Comparison of ENCODE assay signal across 9 mouse cellular contexts in the genomic region with DNA sequence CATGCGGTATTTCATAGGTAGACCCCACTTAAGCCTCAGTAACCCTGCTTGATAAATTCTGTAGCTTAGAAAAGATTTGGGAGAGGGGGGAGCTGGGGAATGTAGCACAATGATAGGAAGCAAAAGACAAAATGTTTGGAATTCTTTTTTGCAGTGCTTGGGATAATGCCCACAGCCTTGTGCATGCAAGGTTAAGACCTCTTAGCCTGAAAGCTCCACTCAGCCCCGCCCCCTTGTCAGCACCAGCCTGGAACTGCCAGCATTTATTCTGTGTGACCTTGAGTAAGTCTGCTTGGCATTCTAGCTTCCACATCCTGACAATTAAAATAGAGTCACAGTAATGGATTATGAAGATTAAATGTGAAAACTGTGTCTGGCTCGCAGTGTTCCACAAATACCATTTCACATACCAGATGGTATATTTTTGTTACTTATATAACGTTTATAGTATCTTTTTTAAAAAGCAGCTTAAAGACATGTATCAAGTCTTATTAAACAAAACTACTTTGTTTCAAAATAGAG. TPM values are rescaled to one million over a fixed set of nuclear protein-coding genes. Genes with fewer than 3 reads are reported as not detected.
DNase-seq lines count a peak whose midpoint lies in the region.
"Had no signal": no experiment of that assay in that cellular context is flagged by ENCODE, and none has a peak within 500 bp of the region (broad histone marks: within the 10 kb centered on the region; RNA-seq: fewer than 3 reads in every experiment).

No protein-coding gene starts in this region.

- peak; percentile 52 to 61 for DNase-seq in heart, adult 18-20 months
- no peak for DNase-seq in heart, adult 11 months
- DNase-seq in NIH3T3 (ENCODE audit: low read depth), result peak; percentile 72
- DNase-seq in fibroblast of lung, adult 2 months (ENCODE audit: low read depth), result peak; percentile 23
- peak; percentile 64 to 78 for DNase-seq in kidney, postnatal 36 days
- no peak for DNase-seq in gastrocnemius, postnatal 10 days
- DNase-seq in urinary bladder, adult 2 months (ENCODE audit: low spot score), result no peak
- DNase-seq in cerebellum, adult 11 months, result no peak

RNA-seq across cellular contexts. Expression of gene Esr2, which starts 59.4 kb away (rescaled TPM):
- total RNA-seq in heart, adult 18-20 months (2021), result not detected
- under 1 TPM; 0.07 to 0.09 TPM for total RNA-seq in gastrocnemius, postnatal 10 days (2021)
- polyA plus RNA-seq in urinary bladder, adult 2 months (2012; rRNA removed), result 0.46 and 0.55 TPM in 2 replicates
- polyA plus RNA-seq: erythroblast, embryonic 14.5 days had no signal

Comparison
In these comparisons a context has a peak if more than half of its experiments do, and no peak if none do; other contexts are left out.
1. DNase-seq: peak in heart, adult 18-20 months (2 of 2), NIH3T3 (single experiment), fibroblast of lung, adult 2 months (single experiment) and kidney, postnatal 36 days (2 of 2); none in heart, adult 11 months (single experiment), gastrocnemius, postnatal 10 days (single experiment), urinary bladder, adult 2 months (single experiment) and cerebellum, adult 11 months (single experiment).